ENCODE assay signal across 33 mouse cellular contexts in the genomic region with DNA sequence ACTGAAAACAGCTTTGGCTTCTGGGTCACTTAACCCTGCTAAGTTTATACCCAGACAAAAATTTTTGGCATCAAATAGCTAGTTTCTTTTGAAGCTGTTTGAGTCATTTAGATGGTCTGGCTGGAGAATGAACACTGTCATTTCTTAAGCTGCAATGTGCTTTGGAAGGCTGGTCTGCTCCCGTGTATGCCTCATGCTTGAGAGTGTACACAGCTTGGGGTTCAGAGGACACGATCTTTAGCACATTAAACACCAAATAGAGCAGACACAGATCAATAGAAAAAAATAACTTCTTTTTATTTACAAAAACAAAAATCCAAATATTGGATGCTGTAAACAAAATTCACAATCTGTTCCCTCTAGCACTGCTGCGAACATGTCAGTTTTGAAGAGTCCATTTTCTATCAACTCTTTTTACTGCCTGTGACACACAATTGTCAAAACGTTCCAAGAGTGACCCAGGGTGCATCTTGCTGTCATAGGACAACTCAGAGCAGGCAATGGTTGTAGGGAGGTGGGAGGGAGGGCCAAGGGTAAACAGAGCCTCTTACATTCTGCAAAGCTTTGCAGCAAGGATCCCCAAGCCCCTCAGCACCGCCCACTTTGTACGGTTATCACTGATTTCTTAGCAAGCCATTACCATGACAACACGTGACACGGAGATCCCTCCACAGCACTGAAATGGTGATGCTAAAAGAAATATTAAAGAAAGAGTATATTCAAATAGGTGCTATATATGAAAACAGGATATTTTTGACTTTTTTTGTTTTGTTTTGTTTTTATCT. TPM values are rescaled to one million over a fixed set of nuclear protein-coding genes. Genes with fewer than 3 reads are reported as not detected.
A peak's percentile ranks its signal among the peaks of the same experiment; 100 is the strongest.
DNase-seq lines count a peak whose midpoint lies in the region; ATAC-seq and TF ChIP-seq lines count a peak whose summit lies in the region.
"Had no signal": no experiment of that assay in that cellular context is flagged by ENCODE, and none has a peak within 500 bp of the region (broad histone marks: within the 10 kb centered on the region; RNA-seq: fewer than 3 reads in every experiment).

No protein-coding gene starts in this region.

- H3K9me3 ChIP-seq in hindbrain, embryonic 12.5 days (replicated peaks) = no peaks in the 10 kb centered on the region
- no peaks in the 10 kb centered on the region for H3K9me3 ChIP-seq in hindbrain, embryonic 10.5 days
- H3K9me3 ChIP-seq in midbrain, embryonic 11.5 days (ENCODE audit: control insufficient read depth, low read length) = no peaks in the 10 kb centered on the region
- no peaks in the 10 kb centered on the region for H3K9me3 ChIP-seq in midbrain, postnatal 0 days (ENCODE audit: low read length)
- H3K9me3 ChIP-seq in midbrain, embryonic 13.5 days = no peaks in the 10 kb centered on the region
- H3K9me3 ChIP-seq: embryonic facial prominence, embryonic 13.5 days; heart, embryonic 13.5 days; kidney, embryonic 15.5 days; limb, embryonic 13.5 days had no signal

- 56% methylated on average over 8 of the region's 8 CpGs for WGBS in hindbrain, embryonic 12.5 days
- 59% methylated on average over 8 of the region's 8 CpGs for WGBS in hindbrain, embryonic 10.5 days
- WGBS in midbrain, embryonic 11.5 days = 67% methylated on average over 8 of the region's 8 CpGs
- WGBS in midbrain, postnatal 0 days = 45% methylated on average over 8 of the region's 8 CpGs
- 54% methylated on average over 8 of the region's 8 CpGs for WGBS in midbrain, embryonic 13.5 days

- no peak overlapping the region for H3K4me3 ChIP-seq in hindbrain, embryonic 12.5 days
- H3K4me3 ChIP-seq in hindbrain, embryonic 10.5 days = no peak overlapping the region
- no peak overlapping the region for H3K4me3 ChIP-seq in midbrain, embryonic 11.5 days (ENCODE audit: low read depth, low read length)
- no peak overlapping the region for H3K4me3 ChIP-seq in midbrain, postnatal 0 days (ENCODE audit: low read depth, low read length)
- no peak overlapping the region for H3K4me3 ChIP-seq in midbrain, embryonic 13.5 days (replicated peaks)
- H3K4me3 ChIP-seq: embryonic facial prominence, embryonic 13.5 days; erythroblast, embryonic 14.5 days; heart, embryonic 13.5 days; kidney, embryonic 15.5 days; limb, embryonic 13.5 days had no signal

- H3K27ac ChIP-seq in hindbrain, embryonic 12.5 days = no peak overlapping the region
- no peak overlapping the region for H3K27ac ChIP-seq in hindbrain, embryonic 10.5 days
- H3K27ac ChIP-seq in midbrain, embryonic 11.5 days (ENCODE audit: low read depth, low read length) = no peak overlapping the region
- H3K27ac ChIP-seq in midbrain, postnatal 0 days (ENCODE audit: low read depth, low read length) = no peak overlapping the region
- H3K27ac ChIP-seq in midbrain, embryonic 13.5 days = no peak overlapping the region
- H3K27ac ChIP-seq: embryonic facial prominence, embryonic 13.5 days; heart, embryonic 13.5 days; kidney, embryonic 15.5 days; limb, embryonic 13.5 days had no signal

- no peak overlapping the region for H3K4me2 ChIP-seq in hindbrain, embryonic 12.5 days (replicated peaks)
- H3K4me2 ChIP-seq in midbrain, embryonic 11.5 days = no peak overlapping the region
- no peak overlapping the region for H3K4me2 ChIP-seq in midbrain, postnatal 0 days (ENCODE audit: low read depth, low read length, poor library complexity, severe bottlenecking)
- no peak overlapping the region for H3K4me2 ChIP-seq in midbrain, embryonic 13.5 days (replicated peaks)
- H3K4me2 ChIP-seq: embryonic facial prominence, embryonic 13.5 days; heart, embryonic 13.5 days; kidney, embryonic 15.5 days had no signal

- H3K27me3 ChIP-seq in hindbrain, embryonic 12.5 days = peaks cover 6% of the 10 kb centered on the region; the same call in 1 of the 2 replicates
- H3K27me3 ChIP-seq in hindbrain, embryonic 10.5 days (ENCODE audit: insufficient read depth, poor library complexity, severe bottlenecking) = peaks cover 15% of the 10 kb centered on the region
- no peaks in the 10 kb centered on the region; the same call in 1 of the 2 replicates for H3K27me3 ChIP-seq in midbrain, embryonic 11.5 days (ENCODE audit: control insufficient read depth, insufficient read depth, low read length)
- H3K27me3 ChIP-seq in midbrain, postnatal 0 days (ENCODE audit: insufficient read depth, low read length) = no peaks in the 10 kb centered on the region
- H3K27me3 ChIP-seq in midbrain, embryonic 13.5 days = peaks cover 8% of the 10 kb centered on the region
- H3K27me3 ChIP-seq: heart, embryonic 13.5 days had no signal

- intact Hi-C loops in left cerebral cortex, postnatal 10 days (cut with DNase I) = loop anchor here (10.0 kb wide), 2 partner anchors 364 to 976 kb away; no protein-coding TSS in a partner anchor

- H3K36me3 ChIP-seq in hindbrain, embryonic 12.5 days = no peaks in the 10 kb centered on the region
- no peaks in the 10 kb centered on the region for H3K36me3 ChIP-seq in hindbrain, embryonic 10.5 days
- H3K36me3 ChIP-seq in midbrain, embryonic 11.5 days (ENCODE audit: control insufficient read depth, insufficient read depth, low read length) = no peaks in the 10 kb centered on the region
- no peaks in the 10 kb centered on the region for H3K36me3 ChIP-seq in midbrain, postnatal 0 days (ENCODE audit: insufficient read depth, low read length)
- no peaks in the 10 kb centered on the region for H3K36me3 ChIP-seq in midbrain, embryonic 13.5 days
- H3K36me3 ChIP-seq: embryonic facial prominence, embryonic 13.5 days; kidney, embryonic 15.5 days; limb, embryonic 13.5 days had no signal

- peaks cover 6% of the 10 kb centered on the region; the same call in 1 of the 2 replicates for H3K4me1 ChIP-seq in hindbrain, embryonic 12.5 days
- peaks cover 3% of the 10 kb centered on the region; the same call in 1 of the 2 replicates for H3K4me1 ChIP-seq in hindbrain, embryonic 10.5 days (replicated peaks)
- no peaks in the 10 kb centered on the region for H3K4me1 ChIP-seq in midbrain, embryonic 11.5 days (ENCODE audit: control insufficient read depth, insufficient read depth, low read length)
- no peaks in the 10 kb centered on the region for H3K4me1 ChIP-seq in midbrain, postnatal 0 days (ENCODE audit: insufficient read depth, low read length)
- peaks cover 4% of the 10 kb centered on the region; the same call in 1 of the 2 replicates for H3K4me1 ChIP-seq in midbrain, embryonic 13.5 days (replicated peaks)
- H3K4me1 ChIP-seq: embryonic facial prominence, embryonic 13.5 days had no signal

- H3K9ac ChIP-seq in hindbrain, embryonic 12.5 days = no peak overlapping the region
- H3K9ac ChIP-seq in midbrain, embryonic 11.5 days (ENCODE audit: low read length) = no peak overlapping the region
- H3K9ac ChIP-seq in midbrain, postnatal 0 days (replicated peaks; ENCODE audit: low read length, poor library complexity, severe bottlenecking) = no peak overlapping the region
- H3K9ac ChIP-seq in midbrain, embryonic 13.5 days (replicated peaks) = no peak overlapping the region
- H3K9ac ChIP-seq: embryonic facial prominence, embryonic 13.5 days; heart, embryonic 13.5 days; kidney, embryonic 15.5 days; limb, embryonic 13.5 days had no signal

- DNase-seq in hindbrain, embryonic 10.5 days (ENCODE audit: low spot score) = no peak
- DNase-seq in midbrain, embryonic 11.5 days (ENCODE audit: low spot score, missing footprints) = no peak
- DNase-seq in midbrain, postnatal 0 days (ENCODE audit: low spot score) = no peak
- DNase-seq in left cerebral cortex, postnatal 10 days (ENCODE audit: extremely low spot score in 1 of 2, low spot score in 2 of 2) = no peak
- no peak for DNase-seq in spleen, postnatal 36 days (ENCODE audit: low spot score in 2 of 2)
- DNase-seq: adrenal gland, adult 8-10 months; cerebellum, adult 18-20 months; cerebellum, postnatal 14 days; gastrocnemius, postnatal 25 days; heart, adult 18-20 months; heart, postnatal 14 days; kidney, adult 11 months; kidney, postnatal 36 days; lung, adult 18-20 months; right cerebral cortex, postnatal 25 days; thymus, postnatal 25 days had no signal

- peak; percentile 80; the same call in 1 of the 2 replicates for ATAC-seq in hindbrain, embryonic 12.5 days (ENCODE audit: low FRiP score)
- peak; percentile 74 for ATAC-seq in midbrain, embryonic 11.5 days (ENCODE audit: low FRiP score)
- no peak for ATAC-seq in midbrain, postnatal 0 days (ENCODE audit: low FRiP score)
- peak; percentile 66; the same call in 1 of the 2 replicates for ATAC-seq in midbrain, embryonic 13.5 days
- ATAC-seq: activated CD4-positive, CD25-positive, alpha-beta regulatory T cell, adult 4 months; forebrain, embryonic 16.5 days had no signal

- TF ChIP-seq CTCF in midbrain, postnatal 0 days (IDR thresholded peaks at IDR 0.05) = no peak

RNA-seq across cellular contexts. Expression of a gene that starts 6.8 kb away (rescaled TPM):
- polyA plus RNA-seq in hindbrain, embryonic 12.5 days (2016; fragmentation: Nextera tagmentation; extraction: Ambion mirVana) = 9.9 and 11.0 TPM in 2 replicates
- 1.9 and 2.3 TPM in 2 replicates for polyA plus RNA-seq in hindbrain, embryonic 10.5 days (2016; fragmentation: Nextera tagmentation; extraction: Ambion mirVana)
- polyA plus RNA-seq in midbrain, embryonic 11.5 days (2014; fragmentation: Nextera tagmentation; extraction: Ambion mirVana) = 6.0 and 6.8 TPM in 2 replicates
- total RNA-seq in midbrain, postnatal 0 days (2014; rRNA removed) = 3.0 and 4.2 TPM in 2 replicates
- polyA plus RNA-seq in midbrain, postnatal 0 days (2015; fragmentation: Nextera tagmentation; extraction: Ambion mirVana) = 3.5 and 3.8 TPM in 2 replicates
- polyA plus RNA-seq in midbrain, embryonic 13.5 days (2015; fragmentation: Nextera tagmentation; extraction: Ambion mirVana) = 3.8 and 4.2 TPM in 2 replicates
- total RNA-seq in left cerebral cortex, postnatal 10 days (2021) = 1 to 10 TPM; 2.3 to 2.6 TPM

RNA-seq across cellular contexts. Expression of a gene that starts 7.8 kb away (rescaled TPM):
- polyA plus RNA-seq in hindbrain, embryonic 12.5 days (2016; fragmentation: Nextera tagmentation; extraction: Ambion mirVana) = not detected in 2 replicates
- polyA plus RNA-seq in hindbrain, embryonic 10.5 days (2016; fragmentation: Nextera tagmentation; extraction: Ambion mirVana) = not detected in 2 replicates
- polyA plus RNA-seq in midbrain, embryonic 11.5 days (2014; fragmentation: Nextera tagmentation; extraction: Ambion mirVana) = not detected in 2 replicates
- not detected in 2 replicates for total RNA-seq in midbrain, postnatal 0 days (2014; rRNA removed)
- polyA plus RNA-seq in midbrain, postnatal 0 days (2015; fragmentation: Nextera tagmentation; extraction: Ambion mirVana) = not detected in 2 replicates
- polyA plus RNA-seq in midbrain, embryonic 13.5 days (2015; fragmentation: Nextera tagmentation; extraction: Ambion mirVana) = not detected in 2 replicates
- total RNA-seq in left cerebral cortex, postnatal 10 days (2021) = not detected
- total RNA-seq: adrenal gland, adult 8-10 months; gastrocnemius, postnatal 25 days; heart, adult 18-20 months; heart, postnatal 14 days; layer of hippocampus, adult 8-10 months; left cerebral cortex, postnatal 25 days; megakaryocyte, adult 5-6 weeks; MEL had no signal
- polyA plus RNA-seq: activated CD4-positive, CD25-positive, alpha-beta regulatory T cell, adult 4 months; C2C12; embryonic facial prominence, embryonic 13.5 days; erythroblast, embryonic 14.5 days; forebrain, embryonic 16.5 days; heart, embryonic 13.5 days; kidney, embryonic 15.5 days; limb, embryonic 13.5 days; neural tube, embryonic 11.5 days; spleen, adult 2 months; stomach, embryonic 14.5 days had no signal
